Mouse (Mus musculus) layer of hippocampus, postnatal 36 days (tissue): ENCODE results near the gene Tyms. TPM values are rescaled to one million over a fixed set of nuclear protein-coding genes. Genes with fewer than 3 reads are reported as not detected.
"Not testable (repeated sequence)": the region's sequence is repeated elsewhere in the genome, so short reads cannot be mapped to it uniquely, and the experiment has no call there.

Source experiments
- DNase-seq, 2 experiments: peaks; one replicate each; pipeline ENCODE4 v3.0.0; 2022
- total RNA-seq, 2 experiments: library from RNA; stranded (reverse); gene quantifications; 2 replicates each; pipeline ENCODE4 v1.2.3; 2021

Gene Tyms
- total RNA-seq, 2 experiments from 2014 or later = 6.6 to 6.9 TPM

DNA sequence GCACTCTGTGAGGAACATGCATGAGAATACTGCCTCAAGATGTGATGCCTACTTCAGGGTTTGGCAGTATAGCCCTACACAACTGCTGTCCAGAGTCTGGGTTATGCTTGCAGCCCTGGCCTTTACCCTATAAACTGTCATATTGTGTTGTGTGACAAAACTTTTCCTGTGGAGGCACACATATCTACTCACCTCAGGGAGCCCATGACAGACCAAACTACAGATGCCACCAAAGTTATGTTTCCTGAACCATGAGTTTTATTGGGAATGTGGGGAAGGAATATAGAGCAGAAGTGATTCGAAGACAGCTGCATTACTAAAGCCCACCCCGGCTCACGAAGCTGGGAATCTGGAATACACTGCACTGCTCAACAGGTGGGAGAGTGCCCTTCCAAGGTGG is 29.9 kb upstream of the Tyms start:
- no peak for DNase-seq

DNA sequence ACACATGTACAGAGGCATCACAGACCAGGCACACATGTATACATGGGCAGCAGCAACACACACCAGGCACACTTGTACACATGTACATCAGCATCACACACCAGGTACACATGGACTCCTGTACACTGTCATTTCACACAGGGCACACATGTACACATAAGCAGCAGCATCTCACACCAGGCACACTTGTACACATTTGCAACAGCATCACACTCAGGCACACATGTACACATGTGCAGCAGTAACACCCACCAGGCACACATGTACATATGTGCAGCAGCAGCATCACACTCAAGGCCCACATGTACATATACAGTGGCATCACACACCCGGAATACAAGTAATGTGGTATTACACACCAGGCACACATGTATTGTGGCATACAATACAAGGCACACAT is 24.8 kb upstream of the Tyms start:
- no peak for DNase-seq

DNA sequence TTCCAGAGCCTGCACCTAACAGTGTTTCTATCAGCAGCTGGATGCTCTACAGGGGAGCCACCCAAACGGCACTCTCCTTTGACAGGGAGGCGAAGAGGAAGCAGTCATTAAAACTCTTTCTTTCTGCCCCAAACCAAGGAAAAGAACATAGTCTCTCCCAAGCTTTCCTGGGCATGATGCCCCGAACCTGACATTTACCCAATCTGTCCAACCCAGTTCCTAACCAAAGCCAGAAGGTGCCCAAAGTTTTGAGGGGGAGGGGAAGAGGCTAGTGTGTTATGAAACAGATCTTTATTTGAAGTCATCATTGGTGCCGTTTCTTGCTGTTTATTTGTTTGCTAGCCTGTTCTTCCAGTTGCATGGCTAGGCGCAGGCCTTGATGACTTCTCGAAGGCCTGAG is 22.3 kb upstream of the Tyms start:
- no peak for DNase-seq

DNA sequence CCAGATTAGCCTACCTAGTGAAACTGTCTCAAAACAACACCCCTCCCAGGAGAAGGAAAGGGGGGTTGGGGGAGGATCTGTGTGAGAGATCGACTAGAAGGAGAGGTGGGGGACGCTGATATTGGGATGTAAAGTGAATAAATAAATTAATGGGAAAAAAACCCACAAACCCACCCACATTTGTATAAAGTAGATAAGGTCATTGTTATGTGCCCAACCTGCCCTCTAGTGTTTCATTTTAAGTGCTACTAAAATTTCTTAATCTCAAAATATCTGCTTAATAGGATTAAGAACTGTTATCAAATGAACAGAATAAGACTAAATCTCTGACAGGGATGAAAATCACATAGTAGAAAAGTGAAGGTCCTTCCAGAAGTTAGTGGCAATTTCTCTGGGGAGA is 21.0 kb upstream of the Tyms start:
- DNase-seq = no peak

DNA sequence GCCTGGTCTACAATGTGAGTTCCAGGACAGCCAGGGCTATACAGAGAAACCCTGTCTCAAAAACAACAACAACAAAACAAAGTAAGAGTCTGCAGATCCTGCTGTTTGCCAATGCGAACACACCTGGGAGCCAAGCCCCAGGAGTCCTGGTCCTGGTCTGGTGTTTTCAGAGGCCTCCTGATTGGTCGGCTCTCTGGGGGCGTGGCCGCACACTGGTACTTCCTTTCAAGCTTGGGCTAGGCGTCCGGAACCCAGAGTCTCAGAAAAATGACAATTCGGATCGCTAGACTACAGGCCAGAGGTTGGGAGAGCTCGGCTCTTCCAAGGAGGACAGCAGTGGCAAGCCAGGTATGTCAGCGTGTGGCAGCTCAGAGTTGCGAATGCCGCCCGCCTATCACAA is 19.3 kb upstream of the Tyms start:
- DNase-seq = no peak

DNA sequence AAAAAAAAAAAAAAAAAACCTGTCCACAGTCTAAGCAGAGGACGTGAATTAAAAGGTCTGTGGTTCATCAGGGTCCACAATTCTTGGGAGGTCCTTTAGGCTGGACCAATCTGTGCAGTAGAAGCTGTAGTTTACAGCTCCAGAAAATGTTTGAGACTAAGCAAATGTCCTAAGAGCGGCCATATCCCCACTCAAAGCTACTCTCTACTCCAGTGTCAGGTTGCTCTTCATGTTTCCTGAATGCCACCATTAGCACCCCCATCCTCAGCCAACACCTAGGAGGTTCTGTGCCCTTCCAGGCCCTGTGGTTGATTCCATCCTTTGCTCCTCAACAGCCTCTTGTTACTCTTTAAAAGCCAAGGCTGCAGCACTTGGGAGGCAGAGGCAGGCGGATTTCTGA is 1.0 kb downstream of the Tyms start:
- DNase-seq = no peak

DNA sequence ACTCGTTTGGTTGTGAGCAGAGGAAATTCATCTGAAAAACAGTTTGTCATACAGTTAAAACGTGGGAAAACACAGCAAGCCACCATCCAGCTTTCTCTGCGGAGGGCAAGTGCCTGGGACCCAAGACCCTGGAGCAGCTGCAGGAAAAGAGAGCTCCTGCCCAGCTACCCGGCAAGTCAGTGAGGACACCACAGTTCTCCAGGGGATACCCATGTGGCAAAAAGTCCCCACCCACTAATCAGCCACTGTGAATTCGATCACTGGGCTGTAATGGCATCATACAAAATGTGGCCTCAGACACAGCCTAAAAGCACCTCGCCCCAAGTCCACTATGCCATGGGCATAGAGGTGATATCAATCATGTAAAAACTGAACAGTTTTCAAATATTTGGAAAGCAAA is 1.7 kb downstream of the Tyms start:
- no peak for DNase-seq

DNA sequence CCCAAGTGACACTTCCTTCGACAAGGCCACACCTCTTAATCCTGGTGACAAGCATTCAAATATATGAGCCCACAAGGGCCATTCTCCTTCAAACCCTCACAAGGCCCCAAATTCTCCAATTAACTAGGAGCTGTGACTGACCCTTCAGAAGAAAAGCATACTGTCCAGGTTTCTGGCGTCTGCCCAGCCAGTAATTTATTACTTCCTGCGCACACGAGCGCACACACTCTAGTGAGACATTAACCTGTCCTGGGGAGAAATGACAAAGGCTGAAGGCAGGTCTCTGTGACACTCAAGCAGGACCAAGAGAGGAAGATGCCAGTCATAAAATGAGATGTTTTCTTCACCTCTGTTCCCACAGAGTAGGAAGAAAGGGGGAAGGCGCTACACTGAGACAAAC is 5.7 kb downstream of the Tyms start:
- DNase-seq = no peak

DNA sequence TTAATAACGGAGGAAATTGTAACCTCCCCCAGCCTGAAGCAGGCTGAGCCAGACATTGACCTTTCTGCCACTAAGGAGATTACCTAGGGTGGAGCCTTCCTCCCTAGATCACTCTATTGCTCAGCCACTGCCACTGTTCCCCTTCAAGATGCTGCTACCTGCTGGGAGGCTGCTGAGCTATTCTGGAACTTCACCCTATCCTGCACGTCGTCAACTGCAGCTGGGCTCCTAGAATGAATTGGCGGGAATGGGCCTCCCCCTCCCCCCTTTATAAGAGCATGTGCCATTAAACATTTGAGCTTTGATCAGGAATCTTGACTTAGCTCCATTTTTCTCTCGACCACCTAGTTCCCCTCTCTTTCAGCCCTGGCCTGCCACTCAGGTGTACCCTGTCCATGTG is 13.8 kb downstream of the Tyms start:
- not testable (repeated sequence) for DNase-seq

DNA sequence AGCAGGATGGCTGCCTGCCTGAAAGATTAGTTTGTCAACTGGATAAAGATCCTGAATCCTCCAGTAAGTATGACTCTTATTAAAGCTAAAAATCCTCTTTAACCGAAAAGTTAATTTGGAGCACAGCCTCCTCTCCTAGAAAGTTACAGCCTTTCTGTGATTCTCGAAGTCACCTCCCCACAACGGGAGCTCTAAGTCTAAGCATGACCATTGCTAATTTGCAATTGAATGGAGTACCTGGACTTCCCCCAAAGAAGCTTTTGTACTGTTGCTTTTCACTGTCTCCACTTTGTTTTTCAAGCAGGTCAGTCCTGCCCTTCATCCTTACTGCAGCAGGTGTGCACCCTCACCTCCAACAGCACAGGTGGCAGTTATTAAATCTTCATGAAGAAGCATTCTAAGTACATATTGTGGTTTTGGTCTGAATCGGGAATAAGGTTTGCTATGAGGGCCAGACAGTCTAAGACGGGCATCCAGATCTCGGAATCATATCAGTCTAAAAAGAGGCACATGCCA is 15.1 kb downstream of the Tyms start:
- no peak for DNase-seq

DNA sequence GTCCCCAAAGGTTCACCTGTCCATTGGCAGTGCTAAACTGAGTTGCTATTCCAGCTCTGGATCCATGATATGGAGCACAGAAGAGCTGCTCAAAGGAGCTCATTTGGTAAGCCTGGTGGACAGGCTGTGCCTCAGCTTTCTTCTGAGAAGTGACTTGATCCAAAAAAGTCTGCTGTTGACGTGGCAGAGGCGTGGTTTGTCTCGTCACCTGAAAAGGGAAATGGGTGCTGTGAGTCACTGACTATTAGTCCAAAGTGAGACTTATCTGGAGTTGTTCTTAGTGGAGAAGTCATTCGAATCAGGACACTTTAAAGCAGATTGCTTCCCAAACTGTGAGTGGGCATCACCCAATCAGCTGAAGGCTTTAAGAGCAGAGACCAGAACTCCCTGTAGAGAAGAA is 33.6 kb downstream of the Tyms start:
- not testable (repeated sequence) for DNase-seq

DNA sequence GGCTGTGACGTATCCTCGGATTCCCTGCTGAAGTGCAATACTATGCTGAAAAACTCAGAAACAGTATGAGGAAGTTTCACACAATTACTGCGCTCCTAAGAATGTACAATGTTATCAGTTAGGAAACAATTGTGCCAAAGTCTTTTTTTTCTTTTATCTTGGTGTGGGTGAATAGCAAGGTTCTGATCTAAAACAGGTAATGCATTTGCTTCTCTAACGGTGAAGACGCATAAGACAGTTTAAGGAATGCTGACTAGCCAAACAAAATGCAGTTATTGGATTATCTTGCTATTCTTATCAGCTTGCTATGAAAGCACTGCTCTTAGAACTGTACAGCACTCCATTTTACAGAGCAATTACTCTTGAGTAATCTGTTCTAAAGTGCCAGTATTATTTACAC is 34.1 kb downstream of the Tyms start:
- DNase-seq = not testable (repeated sequence)

DNA sequence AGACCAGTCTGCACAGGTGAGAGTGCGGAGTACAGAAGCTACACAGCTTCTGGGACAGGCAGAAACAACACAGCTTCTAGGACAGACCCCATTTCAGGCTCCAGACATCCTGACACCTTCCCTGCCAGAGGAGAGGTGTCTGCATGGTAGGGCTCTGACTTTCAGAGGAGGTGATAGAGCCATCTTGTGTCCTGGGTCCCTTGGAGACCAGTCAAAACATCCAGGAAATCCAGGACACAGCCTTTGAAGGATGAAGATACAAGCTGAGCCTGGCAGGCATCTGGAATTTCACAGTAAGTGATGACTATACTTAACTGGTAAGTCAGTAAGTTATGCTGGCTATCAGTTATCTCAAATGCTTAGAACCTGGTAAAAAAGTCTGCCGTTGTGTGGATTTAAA is 36.3 kb downstream of the Tyms start:
- not testable (repeated sequence) for DNase-seq

DNA sequence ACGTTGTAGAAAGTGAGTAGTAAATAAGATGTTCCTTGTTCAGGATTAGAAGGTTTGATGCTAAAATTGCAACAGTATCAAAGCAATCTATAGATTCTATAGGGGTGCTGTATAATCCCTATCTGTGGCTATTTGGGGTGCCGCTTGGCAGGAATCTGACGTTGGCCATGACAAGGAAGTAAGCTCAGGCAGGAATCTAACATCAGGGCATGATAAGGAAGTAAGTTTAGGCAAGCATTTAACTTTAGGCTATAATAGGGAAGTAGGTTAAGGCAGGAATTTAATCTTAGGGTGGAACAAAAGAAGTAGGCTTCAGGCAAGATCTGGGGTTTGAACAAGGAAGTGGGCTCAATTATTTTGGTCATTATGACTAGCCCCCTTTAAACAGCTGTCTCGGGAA is 37.6 kb downstream of the Tyms start:
- not testable (repeated sequence) for DNase-seq

DNA sequence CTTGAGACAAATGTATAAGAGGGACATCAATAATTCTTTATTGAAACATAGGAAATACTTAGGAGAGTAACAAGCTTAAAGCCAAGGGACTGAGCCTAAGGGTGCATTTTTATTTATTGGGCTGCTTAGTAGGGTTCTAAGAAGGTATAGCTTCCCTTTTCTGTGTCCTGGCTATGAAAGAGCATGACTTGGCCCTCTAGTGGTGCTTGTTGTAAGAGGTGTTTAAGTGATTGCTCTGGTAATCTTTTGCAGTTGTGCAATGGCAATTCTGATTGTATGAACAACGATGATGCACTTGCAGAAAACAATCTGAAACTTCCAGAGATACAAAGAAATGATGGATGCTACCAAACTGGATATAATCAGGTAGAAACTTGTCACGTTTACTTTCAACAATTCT is 58.8 kb downstream of the Tyms start:
- no peak for DNase-seq

DNA sequence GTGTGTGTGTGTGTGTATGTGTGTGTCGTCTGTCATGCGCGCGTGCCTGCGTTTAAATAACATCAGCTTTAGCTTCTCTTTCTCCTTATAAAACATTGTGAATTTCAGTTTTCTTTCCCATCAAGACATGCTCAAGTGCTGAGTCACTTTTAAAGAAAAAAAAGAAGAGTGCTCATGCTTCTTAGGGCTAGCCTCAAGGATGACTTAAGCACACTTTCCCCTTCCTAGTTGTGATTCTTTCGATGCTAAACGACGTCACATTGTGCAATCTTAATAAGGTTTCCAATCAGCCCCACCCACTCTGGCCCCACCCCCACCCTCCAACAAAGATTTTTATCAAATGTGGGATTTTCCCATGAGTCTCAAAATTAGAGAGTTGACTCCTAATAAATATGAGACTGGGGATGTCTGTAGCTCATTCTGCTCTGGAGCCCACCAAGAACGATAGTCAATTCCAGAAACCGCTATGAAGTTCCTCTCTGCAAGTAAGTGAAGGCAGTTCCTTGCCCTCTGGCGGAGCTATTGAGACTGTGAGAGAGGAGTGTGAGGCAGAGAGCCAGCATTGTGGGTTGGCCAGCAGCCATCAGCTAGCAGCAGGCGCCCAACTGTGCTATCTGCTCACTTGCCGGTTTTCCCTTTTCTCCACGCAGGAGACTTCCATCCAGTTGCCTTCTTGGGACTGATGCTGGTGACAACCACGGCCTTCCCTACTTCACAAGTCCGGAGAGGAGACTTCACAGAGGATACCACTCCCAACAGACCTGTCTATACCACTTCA is 60.5 kb downstream of the Tyms start, which contains the start of gene Il6:
Gene Il6, plus strand, starts transcription at position 389 of the 778 bp plus-strand sequence.
- peak; percentile 87 to 88 for DNase-seq

Other genes starting within 250 kb of the Tyms start
- not detected for gene Il6, start 60.5 kb downstream of the Tyms start, total RNA-seq
- gene Garem2, start 31.5 kb upstream of the Tyms start, total RNA-seq = 10 to 100 TPM; 10.9 to 13.2 TPM
- gene 3110082J24Rik, start 32.5 kb upstream of the Tyms start, total RNA-seq = 1 to 10 TPM; 2.8 to 3.7 TPM
- 10 to 100 TPM; 72.2 to 74.2 TPM for gene Hadha, start 81.5 kb upstream of the Tyms start, total RNA-seq
- gene Hadhb, start 81.6 kb upstream of the Tyms start, total RNA-seq = 10 to 100 TPM; 91.7 to 93.3 TPM
- not detected for gene Adgrf3, start 132.1 kb upstream of the Tyms start, total RNA-seq
- 10 to 100 TPM; 41.7 to 45.7 TPM for gene Selenoi, start 159.0 kb upstream of the Tyms start, total RNA-seq
- 1 to 10 TPM; 8.7 to 9.3 TPM for gene Drc1, start 207.8 kb upstream of the Tyms start, total RNA-seq